Mouse (Mus musculus) megakaryocyte, embryonic 14.5 days (primary cell): ENCODE data around the gene Enox1.

ENCODE experiments used
- FLI1 ChIP-seq: IDR thresholded peaks from 2 replicates; pipeline ENCODE4 v1.6.1; 2012; ENCODE audit warnings: low read length, inconsistent platforms, mixed read lengths
- GATA1 ChIP-seq: IDR thresholded peaks from 3 replicates; pipeline ENCODE4 v1.6.1; 2012; ENCODE audit warnings: mixed read lengths, low read length, inconsistent platforms, borderline replicate concordance

DNA sequence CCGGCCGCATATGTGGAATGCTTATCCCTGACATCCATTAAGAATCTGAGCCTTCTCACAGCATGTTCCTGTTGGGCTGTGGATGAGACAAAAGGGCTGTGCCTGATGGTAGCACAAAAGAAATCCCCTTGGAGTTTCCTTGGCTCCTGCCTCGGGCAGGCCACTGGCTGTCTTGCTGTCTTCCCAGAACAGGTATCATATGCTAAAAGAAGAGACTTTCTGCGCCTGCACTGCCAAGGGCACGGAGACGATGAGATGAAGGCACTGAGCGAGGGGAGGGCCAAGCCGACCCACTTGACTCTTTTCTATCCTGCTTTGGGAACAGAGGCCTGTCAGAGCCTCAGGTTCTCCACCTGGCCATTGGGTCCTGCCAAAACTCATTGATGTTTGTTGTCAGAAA, 491.7 kb downstream of the Enox1 start:
- no peak for TF ChIP-seq FLI1
- no peak for TF ChIP-seq GATA1
